Mouse (Mus musculus) neural tube, embryonic 14.5 days (tissue): Measurements from ENCODE around the gene Thoc6. TPM values are rescaled to one million over a fixed set of nuclear protein-coding genes. Genes with fewer than 3 reads are reported as not detected.

Experiments
- ATAC-seq: fragments of 200-750 bp; cut with Nextera tagmentation; 2 replicates; pipeline ENCODE4 v1.8.0; 2017; ENCODE audit warnings: low read depth, mild to moderate bottlenecking, moderate TSS enrichment, moderate library complexity
- H3K27ac ChIP-seq: fragments of 300-500 bp; sonication (generic); 2 replicates; pipeline ENCODE4 v1.5.1; 2014; ENCODE audit warnings: low read depth, mild to moderate bottlenecking, control low read depth, low read length, moderate library complexity, mixed read lengths
- H3K27me3 ChIP-seq: fragments of 300-500 bp; sonication (generic); 2 replicates; pipeline ENCODE4 v1.6.1; 2014; ENCODE audit warnings: low read length; ENCODE audit not compliant: control insufficient read depth, insufficient read depth
- H3K36me3 ChIP-seq: fragments of 300-500 bp; sonication (generic); 2 replicates; pipeline ENCODE4 v1.6.1; 2014; ENCODE audit warnings: low read length, mixed read lengths; ENCODE audit not compliant: control insufficient read depth, insufficient read depth
- H3K4me1 ChIP-seq: fragments of 300-500 bp; sonication (generic); 2 replicates; pipeline ENCODE4 v1.6.1; 2014; ENCODE audit warnings: low read length; ENCODE audit not compliant: control insufficient read depth, insufficient read depth
- H3K4me2 ChIP-seq: fragments of 300-500 bp; sonication (generic); 2 replicates; pipeline ENCODE4 v1.6.1; 2014; ENCODE audit warnings: mild to moderate bottlenecking, low read depth, low read length, control low read depth
- H3K4me3 ChIP-seq: fragments of 300-500 bp; sonication (generic); 2 replicates; pipeline ENCODE4 v1.5.1; 2014; ENCODE audit warnings: low read depth, low read length, control low read depth, mixed read lengths
- H3K9ac ChIP-seq: fragments of 300-500 bp; sonication (generic); replicated peaks from 2 replicates; pipeline ENCODE4 v1.6.1; 2014; ENCODE audit warnings: low read depth, mild to moderate bottlenecking, control low read depth, low read length, mixed read lengths
- H3K9me3 ChIP-seq: fragments of 300-500 bp; sonication (generic); 2 replicates; pipeline ENCODE4 v1.6.1; 2016; ENCODE audit warnings: low read length; ENCODE audit not compliant: control insufficient read depth
- WGBS: fragments of 180-500 bp; shearing (Covaris S2); extraction: QIAGEN DNeasy Blood & Tissue Kit; methylation state at CpG from one replicate; pipeline ENCODE4 v1.1.7; 2014; 5-methylcytosine and 5-hydroxymethylcytosine counted together
- polyA plus RNA-seq: library from polyadenylated mRNA; unstranded; fragments of >200 nt; fragmentation: Nextera tagmentation; extraction: Ambion mirVana; gene quantifications from 2 replicates; pipeline ENCODE4 v1.2.1, GENCODE M21; 2014

Thoc6 gene
- polyA plus RNA-seq, 1 experiment from 2014 or later = 42.1 TPM

- WGBS = 57% methylated on average over 2 of the region's 2 CpGs
- H3K36me3 ChIP-seq = no peaks in the 10 kb centered on the region
- H3K9ac ChIP-seq = no peak overlapping the region
- H3K4me2 ChIP-seq = no peak overlapping the region
- H3K27me3 ChIP-seq = no peaks in the 10 kb centered on the region
- ATAC-seq = no peak
- H3K27ac ChIP-seq = no peak overlapping the region
- no peaks in the 10 kb centered on the region for H3K4me1 ChIP-seq
- H3K4me3 ChIP-seq = no peak overlapping the region
- H3K9me3 ChIP-seq = no peaks in the 10 kb centered on the region
These were observed 19.3 kb downstream of the Thoc6 start for GRCm38 (mm10) chr17:23654410-23654809.

- H3K9ac ChIP-seq = no peak overlapping the region
- WGBS = 65% methylated on average over 6 of the region's 6 CpGs
- no peaks in the 10 kb centered on the region for H3K9me3 ChIP-seq
- H3K4me1 ChIP-seq = no peaks in the 10 kb centered on the region
- H3K4me2 ChIP-seq = no peak overlapping the region
- H3K4me3 ChIP-seq = no peak overlapping the region
- ATAC-seq = no peak
- no peaks in the 10 kb centered on the region for H3K36me3 ChIP-seq
- no peak overlapping the region for H3K27ac ChIP-seq
- H3K27me3 ChIP-seq = no peaks in the 10 kb centered on the region
These were observed 19.7 kb downstream of the Thoc6 start for GRCm38 (mm10) chr17:23654001-23654400.

GRCm38 (mm10) chr17:23653324-23653723 lies 20.4 kb downstream of the Thoc6 start:
- no peak for ATAC-seq
- no peak overlapping the region for H3K4me2 ChIP-seq
- H3K36me3 ChIP-seq = no peaks in the 10 kb centered on the region
- no peaks in the 10 kb centered on the region for H3K27me3 ChIP-seq
- no peaks in the 10 kb centered on the region for H3K9me3 ChIP-seq
- WGBS = 89% methylated on average over 1 of the region's 2 CpGs
- H3K27ac ChIP-seq = no peak overlapping the region
- H3K4me3 ChIP-seq = no peak overlapping the region
- H3K9ac ChIP-seq = no peak overlapping the region
- H3K4me1 ChIP-seq = no peaks in the 10 kb centered on the region

- H3K4me2 ChIP-seq = no peak overlapping the region
- no peak overlapping the region for H3K4me3 ChIP-seq
- WGBS = 84% methylated on average over 6 of the region's 6 CpGs
- H3K27ac ChIP-seq = no peak overlapping the region
- H3K9me3 ChIP-seq = no peaks in the 10 kb centered on the region
- no peaks in the 10 kb centered on the region for H3K36me3 ChIP-seq
- no peak overlapping the region for H3K9ac ChIP-seq
- H3K27me3 ChIP-seq = no peaks in the 10 kb centered on the region
- no peak for ATAC-seq
- no peaks in the 10 kb centered on the region for H3K4me1 ChIP-seq
These were observed 22.3 kb downstream of the Thoc6 start for GRCm38 (mm10) chr17:23651363-23651762.

- H3K9me3 ChIP-seq = no peaks in the 10 kb centered on the region
- ATAC-seq = no peak
- no peak overlapping the region for H3K4me2 ChIP-seq
- H3K9ac ChIP-seq = no peak overlapping the region
- no peak overlapping the region for H3K4me3 ChIP-seq
- 34% methylated on average over 10 of the region's 10 CpGs for WGBS
- H3K27ac ChIP-seq = no peak overlapping the region
- H3K4me1 ChIP-seq = peaks cover 8% of the 10 kb centered on the region
- H3K36me3 ChIP-seq = no peaks in the 10 kb centered on the region
- peaks cover 15% of the 10 kb centered on the region for H3K27me3 ChIP-seq
These were observed 27.8 kb downstream of the Thoc6 start for GRCm38 (mm10) chr17:23645894-23646293.

- Histone ChIP-seq H3K4me2 (peak within 1 kb of the TSS; percentile 70), H3K36me3 (no peaks in the 10 kb centered on the region), H3K9me3 (no peaks in the 10 kb centered on the region), H3K9ac (peak within 1 kb of the TSS; percentile 28), H3K27me3 (peaks cover 15% of the 10 kb centered on the region), H3K27ac (no peak within 1 kb of the TSS), H3K4me3 (peak within 1 kb of the TSS; percentile 32), H3K4me1 (peaks cover 8% of the 10 kb centered on the region)
- under 1% methylated on average over 58 of the region's 58 CpGs for WGBS
- ATAC-seq = peak; percentile 28; the same call in 1 of the 2 replicates
These were observed 28.8 kb downstream of the Thoc6 start, which contains the start of gene Mmp25 for GRCm38 (mm10) chr17:23644613-23645495. TSS of gene Mmp25 (minus strand) at chr17:23645277.

- no peaks in the 10 kb centered on the region for H3K27me3 ChIP-seq
- no peak for ATAC-seq
- no peak overlapping the region for H3K4me3 ChIP-seq
These were observed 42.4 kb downstream of the Thoc6 start for GRCm38 (mm10) chr17:23631241-23631640.

GRCm38 (mm10) chr17:23630195-23631020 lies 43.3 kb downstream of the Thoc6 start:
- Histone ChIP-seq H3K9ac (0 out of 2 replicates have a peak overlapping the region, but pooled peaks have one; percentile 11), H3K4me3 (no peak overlapping the region), H3K36me3 (no peaks in the 10 kb centered on the region), H3K4me1 (0 out of 2 replicates have a peak, but pooled peaks cover 2% of the 10 kb centered on the region), H3K9me3 (no peaks in the 10 kb centered on the region), H3K4me2 (peak overlapping the region; percentile 14; the same call in 1 of the 2 replicates), H3K27ac (no peak overlapping the region), H3K27me3 (no peaks in the 10 kb centered on the region)
- peak; percentile 83 for ATAC-seq
- 19% methylated on average over 22 of the region's 22 CpGs for WGBS

More at GRCm38 (mm10) chr17:23631241-23631640, 42.4 kb downstream of the Thoc6 start:
- H3K27ac ChIP-seq = no peak overlapping the region
- H3K36me3 ChIP-seq = no peaks in the 10 kb centered on the region
- no peak overlapping the region for H3K9ac ChIP-seq
- no peaks in the 10 kb centered on the region for H3K9me3 ChIP-seq
- 0 out of 2 replicates have a peak, but pooled peaks cover 2% of the 10 kb centered on the region for H3K4me1 ChIP-seq
- 90% methylated on average over 8 of the region's 8 CpGs for WGBS
- no peak overlapping the region for H3K4me2 ChIP-seq
